Mouse (Mus musculus): Measurements from ENCODE around the gene Dcakd. TPM values are rescaled to one million over a fixed set of nuclear protein-coding genes. Genes with fewer than 3 reads are reported as not detected.

Dcakd gene
- polyA plus RNA-seq, 1 experiment from 2014 or later = 135 TPM

DNA sequence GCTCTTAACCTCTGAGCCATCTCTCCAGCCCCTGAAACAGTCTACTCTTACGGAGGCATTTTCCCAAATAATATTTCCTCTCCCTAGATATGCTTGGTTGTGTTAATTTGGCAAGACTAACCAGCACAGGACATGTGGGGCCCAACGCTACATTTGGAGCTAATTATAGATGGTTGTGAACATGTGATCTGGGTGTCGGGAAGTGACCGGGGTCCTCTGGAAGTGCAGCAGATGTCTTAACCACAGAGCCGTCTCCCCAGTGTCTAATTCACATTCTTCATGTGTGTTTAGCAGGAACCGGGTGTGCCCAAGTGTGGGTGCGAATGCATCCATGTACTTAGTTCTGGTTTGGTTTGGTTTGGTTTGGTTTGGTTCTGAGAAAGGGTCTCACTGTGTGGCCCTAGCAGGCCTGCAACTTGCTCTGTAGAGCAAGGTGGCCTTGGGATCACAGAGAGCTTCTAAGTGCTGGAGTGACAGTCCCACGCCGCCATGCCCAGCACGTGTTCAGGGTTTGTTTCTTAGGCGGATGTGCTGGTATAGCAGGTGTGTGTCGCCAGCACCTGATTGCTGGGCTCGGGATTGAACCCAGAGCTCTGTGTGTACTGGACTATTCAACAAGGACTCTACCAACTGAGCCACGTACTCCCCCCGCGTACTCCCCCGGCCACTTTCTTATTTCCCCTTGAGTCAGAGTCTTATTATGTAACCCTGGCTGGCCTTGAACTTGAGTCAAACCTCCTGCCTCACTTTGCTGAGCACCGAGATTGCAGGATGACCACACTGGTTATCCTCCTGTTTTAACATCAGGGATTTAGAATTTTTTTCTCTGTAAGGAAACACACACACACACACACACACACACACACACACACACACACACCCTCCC is 25.3 kb upstream of the Dcakd start:
- H3K9ac ChIP-seq (ENCODE audit: low read depth, low read length) = no peak overlapping the region
- H3K27ac ChIP-seq (ENCODE audit: low read depth, low read length) = no peak overlapping the region
- ATAC-seq (replicated peaks; ENCODE audit: insufficient number of reproducible peaks, low FRiP score, low TSS enrichment) = no peak
- H3K27me3 ChIP-seq (ENCODE audit: control insufficient read depth, insufficient read depth, low read length) = no peaks in the 10 kb centered on the region
- H3K9me3 ChIP-seq (replicated peaks; ENCODE audit: control insufficient read depth, low read length) = no peaks in the 10 kb centered on the region
- peaks cover 25% of the 10 kb centered on the region for H3K36me3 ChIP-seq (ENCODE audit: control insufficient read depth, insufficient read depth, low read length)
- H3K4me3 ChIP-seq (ENCODE audit: low read depth, low read length) = no peak overlapping the region
- WGBS (ENCODE audit: insufficient replicate concordance) = 86% methylated on average over 18 of the region's 18 CpGs
- H3K4me1 ChIP-seq (ENCODE audit: control insufficient read depth, insufficient read depth, low read length) = peaks cover 8% of the 10 kb centered on the region
- no peak overlapping the region for H3K4me2 ChIP-seq

DNA sequence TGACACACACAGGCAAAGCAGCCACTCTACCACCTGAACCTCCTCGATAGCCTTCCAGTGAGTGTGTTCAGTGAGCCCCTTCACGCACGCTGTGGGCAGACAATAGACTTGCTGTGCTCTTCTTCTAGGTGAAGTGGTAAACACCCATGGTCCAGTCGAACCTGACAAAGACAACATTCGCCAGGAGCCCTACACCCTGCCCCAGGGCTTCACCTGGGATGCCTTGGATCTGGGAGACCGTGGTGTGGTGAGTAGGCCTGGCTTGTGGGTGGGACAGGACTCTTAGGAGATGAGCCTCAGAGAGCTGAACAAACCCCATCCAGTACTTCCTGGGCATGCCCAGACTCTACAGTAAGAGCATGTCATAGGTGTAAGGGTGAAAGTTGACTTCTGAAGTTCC is 23.9 kb upstream of the Dcakd start:
- 86% methylated on average over 6 of the region's 6 CpGs for WGBS (ENCODE audit: insufficient replicate concordance)
- peak overlapping the region; percentile 80 for H3K27ac ChIP-seq (ENCODE audit: low read depth, low read length)
- no peaks in the 10 kb centered on the region for H3K27me3 ChIP-seq (ENCODE audit: control insufficient read depth, insufficient read depth, low read length)
- ATAC-seq (replicated peaks; ENCODE audit: insufficient number of reproducible peaks, low FRiP score, low TSS enrichment) = no peak
- H3K4me2 ChIP-seq = no peak overlapping the region
- H3K9ac ChIP-seq (ENCODE audit: low read depth, low read length) = peak overlapping the region; percentile 43; the same call in 1 of the 2 replicates
- H3K9me3 ChIP-seq (replicated peaks; ENCODE audit: control insufficient read depth, low read length) = no peaks in the 10 kb centered on the region
- H3K4me3 ChIP-seq (ENCODE audit: low read depth, low read length) = no peak overlapping the region
- H3K4me1 ChIP-seq (ENCODE audit: control insufficient read depth, insufficient read depth, low read length) = peaks cover 8% of the 10 kb centered on the region
- peaks cover 20% of the 10 kb centered on the region for H3K36me3 ChIP-seq (ENCODE audit: control insufficient read depth, insufficient read depth, low read length)

DNA sequence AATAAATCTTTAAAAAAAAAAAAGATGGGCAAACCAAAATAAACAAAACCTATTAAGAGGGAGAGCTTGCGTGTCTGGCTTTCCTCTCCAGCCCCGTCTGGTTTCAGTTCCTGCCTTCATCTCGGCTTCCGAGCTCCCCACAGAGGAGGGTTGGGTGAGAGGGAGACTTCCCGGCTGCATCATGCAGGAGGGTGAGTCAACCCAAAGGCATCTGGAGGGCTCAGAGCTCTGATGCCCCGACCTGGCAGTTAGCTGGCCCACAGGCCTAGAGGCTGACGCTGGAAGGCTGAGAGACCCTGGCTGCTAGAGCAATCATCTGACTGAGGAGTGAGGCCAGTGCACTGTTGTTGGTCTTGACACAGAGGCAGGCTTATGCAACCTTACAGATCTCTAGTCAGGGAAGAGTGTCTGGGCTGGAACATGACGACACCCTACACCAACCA is 23.1 kb upstream of the Dcakd start:
- Histone ChIP-seq H3K4me1 (ENCODE audit: control insufficient read depth, insufficient read depth, low read length) (peaks cover 8% of the 10 kb centered on the region), H3K27me3 (ENCODE audit: control insufficient read depth, insufficient read depth, low read length) (no peaks in the 10 kb centered on the region), H3K27ac (ENCODE audit: low read depth, low read length) (peak overlapping the region; percentile 80), H3K4me3 (ENCODE audit: low read depth, low read length) (no peak overlapping the region), H3K9ac (ENCODE audit: low read depth, low read length) (no peak overlapping the region), H3K9me3 (replicated peaks; ENCODE audit: control insufficient read depth, low read length) (no peaks in the 10 kb centered on the region), H3K4me2 (no peak overlapping the region), H3K36me3 (ENCODE audit: control insufficient read depth, insufficient read depth, low read length) (peaks cover 19% of the 10 kb centered on the region)
- WGBS (ENCODE audit: insufficient replicate concordance) = 19% methylated on average over 8 of the region's 8 CpGs
- ATAC-seq (replicated peaks; ENCODE audit: insufficient number of reproducible peaks, low FRiP score, low TSS enrichment) = peak; percentile 52; the same call in 1 of the 2 replicates

DNA sequence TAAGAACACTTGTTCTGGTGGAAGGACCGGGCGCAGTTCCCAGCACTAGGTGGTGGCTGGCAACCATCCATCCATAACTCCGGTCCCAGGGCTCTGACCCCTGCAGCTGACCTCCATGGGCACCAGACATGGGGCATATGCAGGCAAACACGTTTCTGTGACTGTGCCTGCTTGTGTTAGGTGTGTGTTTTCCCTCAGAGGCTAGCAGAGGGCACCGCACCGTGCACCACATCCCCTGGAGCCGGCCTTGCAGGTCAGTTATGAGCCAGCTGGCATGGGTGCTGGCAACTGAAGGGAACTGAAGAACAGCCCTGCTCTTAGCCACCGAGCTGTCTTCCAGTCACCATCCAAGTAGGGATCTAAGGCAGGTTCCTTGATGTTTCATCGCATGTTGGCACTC is 22.0 kb upstream of the Dcakd start:
- no peak overlapping the region for H3K4me3 ChIP-seq (ENCODE audit: low read depth, low read length)
- no peak overlapping the region for H3K27ac ChIP-seq (ENCODE audit: low read depth, low read length)
- WGBS (ENCODE audit: insufficient replicate concordance) = 91% methylated on average over 9 of the region's 9 CpGs
- ATAC-seq (replicated peaks; ENCODE audit: insufficient number of reproducible peaks, low FRiP score, low TSS enrichment) = no peak
- no peaks in the 10 kb centered on the region for H3K27me3 ChIP-seq (ENCODE audit: control insufficient read depth, insufficient read depth, low read length)
- no peak overlapping the region for H3K4me2 ChIP-seq
- H3K9ac ChIP-seq (ENCODE audit: low read depth, low read length) = no peak overlapping the region
- H3K9me3 ChIP-seq (replicated peaks; ENCODE audit: control insufficient read depth, low read length) = no peaks in the 10 kb centered on the region
- peaks cover 8% of the 10 kb centered on the region for H3K4me1 ChIP-seq (ENCODE audit: control insufficient read depth, insufficient read depth, low read length)
- peaks cover 20% of the 10 kb centered on the region for H3K36me3 ChIP-seq (ENCODE audit: control insufficient read depth, insufficient read depth, low read length)

DNA sequence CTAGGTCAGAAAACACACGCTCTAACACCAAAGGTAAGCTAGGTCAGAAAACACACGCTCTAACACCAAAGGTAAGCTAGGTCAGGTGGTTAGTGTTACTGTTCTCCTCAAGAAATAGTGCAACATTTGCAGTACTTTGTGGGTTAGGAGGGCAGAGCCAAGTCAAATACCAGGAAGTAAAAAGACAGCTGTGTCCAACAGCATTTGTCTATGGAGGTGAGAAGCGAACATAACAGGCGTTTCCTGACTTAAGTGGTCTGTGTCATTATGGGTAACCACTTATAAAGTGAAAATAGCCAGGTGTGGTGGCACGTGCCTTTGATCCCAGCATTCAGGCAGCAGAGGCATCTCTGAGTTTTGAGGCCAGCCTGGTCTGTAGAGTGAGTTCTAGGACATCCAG is 21.5 kb upstream of the Dcakd start:
- Histone ChIP-seq H3K4me3 (ENCODE audit: low read depth, low read length) (no peak overlapping the region), H3K27me3 (ENCODE audit: control insufficient read depth, insufficient read depth, low read length) (no peaks in the 10 kb centered on the region), H3K27ac (ENCODE audit: low read depth, low read length) (no peak overlapping the region), H3K4me1 (ENCODE audit: control insufficient read depth, insufficient read depth, low read length) (peaks cover 8% of the 10 kb centered on the region), H3K9me3 (replicated peaks; ENCODE audit: control insufficient read depth, low read length) (no peaks in the 10 kb centered on the region), H3K36me3 (ENCODE audit: control insufficient read depth, insufficient read depth, low read length) (peaks cover 25% of the 10 kb centered on the region), H3K9ac (ENCODE audit: low read depth, low read length) (no peak overlapping the region), H3K4me2 (no peak overlapping the region)
- ATAC-seq (replicated peaks; ENCODE audit: insufficient number of reproducible peaks, low FRiP score, low TSS enrichment) = no peak
- 91% methylated on average over 5 of the region's 5 CpGs for WGBS (ENCODE audit: insufficient replicate concordance)

DNA sequence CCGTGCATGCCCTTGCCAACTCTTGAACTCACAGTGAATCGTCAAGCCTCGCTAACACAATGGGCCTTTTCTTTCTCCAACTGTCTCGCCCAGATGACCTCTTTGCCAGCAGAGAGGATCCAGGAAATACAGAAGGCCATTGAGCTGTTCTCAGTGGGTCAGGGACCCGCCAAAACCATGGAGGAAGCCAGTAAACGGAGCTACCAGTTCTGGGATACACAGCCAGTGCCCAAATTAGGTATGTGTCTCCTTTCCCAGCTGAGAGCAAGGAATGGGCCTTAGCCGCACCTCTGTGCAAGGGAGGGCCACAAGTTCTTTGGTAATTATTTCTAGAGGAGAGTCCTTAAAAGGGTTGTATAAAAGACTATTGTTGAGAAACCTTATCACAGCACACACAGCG is 18.2 kb upstream of the Dcakd start:
- Histone ChIP-seq H3K9ac (ENCODE audit: low read depth, low read length) (no peak overlapping the region), H3K27ac (ENCODE audit: low read depth, low read length) (no peak overlapping the region), H3K36me3 (ENCODE audit: control insufficient read depth, insufficient read depth, low read length) (peaks cover 36% of the 10 kb centered on the region), H3K4me3 (ENCODE audit: low read depth, low read length) (no peak overlapping the region), H3K4me1 (ENCODE audit: control insufficient read depth, insufficient read depth, low read length) (no peaks in the 10 kb centered on the region), H3K4me2 (no peak overlapping the region), H3K27me3 (ENCODE audit: control insufficient read depth, insufficient read depth, low read length) (no peaks in the 10 kb centered on the region), H3K9me3 (replicated peaks; ENCODE audit: control insufficient read depth, low read length) (no peaks in the 10 kb centered on the region)
- WGBS (ENCODE audit: insufficient replicate concordance) = 82% methylated on average over 8 of the region's 8 CpGs
- ATAC-seq (replicated peaks; ENCODE audit: insufficient number of reproducible peaks, low FRiP score, low TSS enrichment) = no peak

DNA sequence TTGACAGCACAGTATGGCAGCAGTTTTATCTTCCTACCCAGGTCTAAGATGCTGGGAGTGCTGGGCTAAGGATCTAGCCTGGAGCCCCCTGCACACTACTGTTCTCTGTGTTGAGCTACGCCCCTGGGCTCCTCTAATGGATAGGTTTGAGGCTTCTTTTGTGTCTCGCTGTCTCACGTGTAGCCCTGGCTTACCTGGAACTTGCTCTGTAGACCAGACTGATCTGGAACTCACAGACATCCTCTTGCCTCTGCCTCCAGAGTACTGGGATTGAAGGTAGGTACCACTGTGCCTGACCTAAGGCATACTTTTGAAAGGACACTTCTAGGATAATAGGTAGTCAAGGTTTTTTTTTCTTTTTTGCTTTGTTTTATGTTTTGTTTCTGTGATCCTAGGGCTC is 15.8 kb upstream of the Dcakd start:
- no peak for ATAC-seq (replicated peaks; ENCODE audit: insufficient number of reproducible peaks, low FRiP score, low TSS enrichment)
- Histone ChIP-seq H3K27ac (ENCODE audit: low read depth, low read length) (no peak overlapping the region), H3K4me1 (ENCODE audit: control insufficient read depth, insufficient read depth, low read length) (no peaks in the 10 kb centered on the region), H3K4me3 (ENCODE audit: low read depth, low read length) (no peak overlapping the region), H3K9me3 (replicated peaks; ENCODE audit: control insufficient read depth, low read length) (no peaks in the 10 kb centered on the region), H3K9ac (ENCODE audit: low read depth, low read length) (no peak overlapping the region), H3K4me2 (no peak overlapping the region), H3K36me3 (ENCODE audit: control insufficient read depth, insufficient read depth, low read length) (peaks cover 32% of the 10 kb centered on the region), H3K27me3 (ENCODE audit: control insufficient read depth, insufficient read depth, low read length) (no peaks in the 10 kb centered on the region)
- 92% methylated on average over 3 of the region's 3 CpGs for WGBS (ENCODE audit: insufficient replicate concordance)

DNA sequence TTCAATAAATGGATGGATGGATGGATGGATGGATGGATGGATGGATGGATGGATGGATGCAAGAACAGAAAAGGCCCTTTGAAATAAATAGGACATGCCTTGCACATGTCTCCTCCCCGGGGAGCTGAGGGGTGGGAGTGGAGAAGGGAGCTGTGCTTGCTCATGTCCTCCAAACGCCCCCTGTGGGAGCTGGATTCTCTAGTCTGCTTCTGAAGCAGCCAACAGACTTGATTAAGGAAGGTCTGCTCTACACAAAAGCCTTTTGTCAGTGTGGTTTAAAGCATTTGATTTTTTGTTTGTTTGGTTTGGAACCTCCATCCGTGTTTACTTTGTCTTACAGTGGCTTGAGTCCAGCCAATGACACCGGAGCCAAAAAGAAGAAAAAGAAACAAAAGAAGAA is 14.7 kb upstream of the Dcakd start:
- H3K4me2 ChIP-seq = no peak overlapping the region
- ATAC-seq (replicated peaks; ENCODE audit: insufficient number of reproducible peaks, low FRiP score, low TSS enrichment) = no peak
- peaks cover 4% of the 10 kb centered on the region; the same call in 1 of the 2 replicates for H3K4me1 ChIP-seq (ENCODE audit: control insufficient read depth, insufficient read depth, low read length)
- no peak overlapping the region for H3K27ac ChIP-seq (ENCODE audit: low read depth, low read length)
- H3K4me3 ChIP-seq (ENCODE audit: low read depth, low read length) = no peak overlapping the region
- H3K9me3 ChIP-seq (replicated peaks; ENCODE audit: control insufficient read depth, low read length) = no peaks in the 10 kb centered on the region
- peaks cover 34% of the 10 kb centered on the region for H3K36me3 ChIP-seq (ENCODE audit: control insufficient read depth, insufficient read depth, low read length)
- no peak overlapping the region for H3K9ac ChIP-seq (ENCODE audit: low read depth, low read length)
- no peaks in the 10 kb centered on the region for H3K27me3 ChIP-seq (ENCODE audit: control insufficient read depth, insufficient read depth, low read length)
- WGBS (ENCODE audit: insufficient replicate concordance) = 75% methylated on average over 4 of the region's 4 CpGs

DNA sequence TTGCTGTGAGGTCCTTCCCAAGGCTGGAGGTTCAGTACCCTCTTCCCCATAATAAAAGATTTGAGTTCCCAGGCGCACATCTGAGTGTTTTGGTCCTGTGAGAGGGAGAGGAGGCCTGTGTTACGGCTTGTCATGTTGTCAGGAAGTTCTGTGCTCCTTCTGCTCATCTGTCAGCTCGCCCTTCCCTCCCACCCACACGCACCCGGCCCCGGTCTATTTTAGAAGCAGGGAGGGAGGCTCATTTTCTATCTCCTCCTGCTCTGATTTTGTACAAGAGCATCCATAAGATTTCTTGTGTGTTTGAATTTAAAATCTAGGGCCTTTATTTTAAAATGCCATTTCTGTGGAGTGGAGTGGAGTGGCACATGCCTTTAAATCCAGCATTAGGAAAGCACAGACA is 9.9 kb upstream of the Dcakd start:
- Histone ChIP-seq H3K9ac (ENCODE audit: low read depth, low read length) (no peak overlapping the region), H3K4me1 (ENCODE audit: control insufficient read depth, insufficient read depth, low read length) (peaks cover 10% of the 10 kb centered on the region), H3K4me2 (no peak overlapping the region), H3K4me3 (ENCODE audit: low read depth, low read length) (no peak overlapping the region), H3K9me3 (replicated peaks; ENCODE audit: control insufficient read depth, low read length) (no peaks in the 10 kb centered on the region), H3K27ac (ENCODE audit: low read depth, low read length) (no peak overlapping the region), H3K36me3 (ENCODE audit: control insufficient read depth, insufficient read depth, low read length) (peaks cover 4% of the 10 kb centered on the region), H3K27me3 (ENCODE audit: control insufficient read depth, insufficient read depth, low read length) (no peaks in the 10 kb centered on the region)
- WGBS (ENCODE audit: insufficient replicate concordance) = 56% methylated on average over 6 of the region's 6 CpGs
- ATAC-seq (replicated peaks; ENCODE audit: insufficient number of reproducible peaks, low FRiP score, low TSS enrichment) = no peak

All from heart, embryonic 11.5 days (tissue).